Mouse (Mus musculus) heart, postnatal 0 days (tissue): ENCODE measurements around the gene Alox12b.

ENCODE experiments used
- CTCF ChIP-seq: IDR thresholded peaks from 2 replicates; pipeline ENCODE4 v1.5.1; 2016; ENCODE audit warnings: antibody characterized with exemption, control low read depth, low read depth
- EP300 ChIP-seq: IDR thresholded peaks from 2 replicates; pipeline ENCODE4 v1.6.1; 2016; ENCODE audit warnings: antibody characterized with exemption, low read depth

GRCm38 (mm10) chr11:69197194-69197593, 40.4 kb downstream of the Alox12b start:
- TF ChIP-seq CTCF, result no peak
- no peak for TF ChIP-seq EP300
